Mouse (Mus musculus) adrenal gland, postnatal 36 days (tissue): ENCODE data around the gene Ranbp17. TPM values are rescaled to one million over a fixed set of nuclear protein-coding genes. Genes with fewer than 3 reads are reported as not detected.
"Not testable (repeated sequence)": the region's sequence is repeated elsewhere in the genome, so short reads cannot be mapped to it uniquely, and the experiment has no call there.

ENCODE experiments used
- DNase-seq, 2 experiments: peaks; one replicate each; pipeline ENCODE4 v3.0.0; 2021; ENCODE audit warnings: mixed read lengths in 1 of 2
- long read RNA-seq, 2 experiments: library from polyadenylated mRNA; stranded (forward); transcript quantifications; one replicate each; pipeline ENCODE4 v2.0.0; 2021; ENCODE audit warnings: borderline sequencing depth in 2 of 2
- total RNA-seq, 2 experiments: library from RNA; stranded (reverse); gene quantifications; 2 replicates each; pipeline ENCODE4 v1.2.3; 2021

The Ranbp17 gene
- 1 to 10 TPM; 5.4 to 5.9 TPM for total RNA-seq
- long read RNA-seq, experiment 1, partial matches to known transcripts, result 0 of 1 reads
- long read RNA-seq, experiment 1, other reads (novel, unspliced or antisense), result 1 of 1 reads
- long read RNA-seq, experiment 2, result 0 reads

DNA sequence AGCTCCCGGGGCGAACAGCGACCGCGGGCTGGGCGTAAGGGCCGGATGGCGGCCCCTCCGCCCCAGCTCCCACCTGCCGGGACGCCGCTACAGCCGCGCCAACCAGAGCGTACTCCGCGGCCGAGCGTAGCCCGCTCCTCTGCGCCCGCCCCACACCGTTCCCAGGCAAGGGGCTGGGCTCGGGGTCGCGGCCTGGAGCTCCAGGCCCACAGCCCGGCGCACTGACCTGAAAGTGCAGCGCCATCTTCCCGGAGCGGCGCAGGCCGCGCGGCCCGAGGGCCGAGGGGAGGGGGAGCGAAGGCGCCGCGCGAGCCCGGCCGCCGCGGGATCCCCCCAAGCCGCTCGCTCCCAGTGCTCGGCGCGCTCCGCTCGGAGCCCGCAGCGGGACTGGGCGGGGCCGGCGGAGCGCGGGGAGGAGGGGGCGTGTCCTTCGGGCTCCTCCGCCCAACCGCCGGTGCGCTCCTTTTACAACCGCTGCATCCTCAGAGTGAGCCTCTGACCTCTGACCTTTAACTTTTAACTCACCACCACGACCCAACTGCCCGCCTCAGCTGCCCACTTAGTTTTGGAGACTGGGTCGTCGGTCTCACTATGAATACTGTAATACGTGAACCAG, at the start of gene Ranbp17:
Ranbp17 (minus strand) TSS at position 371 of the 616 bp plus-strand sequence.
- DNase-seq, result peak; percentile 76 to 84

GRCm38 (mm10) chr11:33554123-33554522, 40.6 kb upstream of the Ranbp17 start:
- peak in 1 of 2 experiments; percentile 20 for DNase-seq

GRCm38 (mm10) chr11:33550861-33551560, 37.5 kb upstream of the Ranbp17 start:
- no peak for DNase-seq

- DNase-seq, result peak; percentile 6 to 11
Observed at GRCm38 (mm10) chr11:33547386-33547785, 33.8 kb upstream of the Ranbp17 start.

GRCm38 (mm10) chr11:33544945-33545344, 31.4 kb upstream of the Ranbp17 start:
- DNase-seq, result no peak

- DNase-seq, result no peak
Observed at GRCm38 (mm10) chr11:33544121-33544520, 30.6 kb upstream of the Ranbp17 start.

DNA sequence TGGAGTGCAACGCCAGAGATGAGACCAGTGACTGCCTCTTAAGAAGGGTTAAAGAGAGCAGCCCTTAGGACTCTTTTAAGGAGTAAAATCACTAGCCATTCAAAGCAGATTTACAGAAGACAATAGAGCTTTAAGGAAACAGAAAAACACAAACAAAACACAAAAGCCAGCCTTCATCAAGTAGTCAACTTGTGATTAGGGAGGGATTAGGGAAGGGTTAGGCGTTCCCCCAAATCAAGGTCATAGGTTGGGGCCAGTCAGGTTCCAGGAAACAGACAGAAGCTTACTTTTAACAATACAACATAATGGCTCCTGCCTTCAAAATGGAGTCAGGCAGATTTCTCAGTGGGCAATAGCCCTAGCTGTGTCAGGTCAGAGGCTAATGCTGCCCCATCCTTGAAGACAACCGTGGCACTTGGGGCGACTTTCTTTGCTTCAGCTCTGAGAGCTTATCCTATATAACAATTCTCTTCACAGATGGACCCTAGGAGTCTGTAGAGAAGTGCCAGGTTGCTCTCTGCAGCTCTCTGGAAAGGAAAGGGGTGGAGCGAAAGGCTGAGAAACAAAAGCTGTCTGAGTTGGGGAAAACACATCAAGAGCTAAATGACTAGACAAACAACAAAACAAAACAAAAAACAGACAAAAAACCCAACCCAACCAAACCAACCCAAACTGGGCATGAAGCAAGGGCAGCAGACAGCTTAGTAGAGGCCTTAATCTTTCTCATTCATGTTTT, 24.0 kb upstream of the Ranbp17 start:
- no peak for DNase-seq

- no peak for DNase-seq
Observed at GRCm38 (mm10) chr11:33536636-33537035, 23.1 kb upstream of the Ranbp17 start.

- DNase-seq, result no peak
Observed at GRCm38 (mm10) chr11:33534541-33534940, 21.0 kb upstream of the Ranbp17 start.

DNA sequence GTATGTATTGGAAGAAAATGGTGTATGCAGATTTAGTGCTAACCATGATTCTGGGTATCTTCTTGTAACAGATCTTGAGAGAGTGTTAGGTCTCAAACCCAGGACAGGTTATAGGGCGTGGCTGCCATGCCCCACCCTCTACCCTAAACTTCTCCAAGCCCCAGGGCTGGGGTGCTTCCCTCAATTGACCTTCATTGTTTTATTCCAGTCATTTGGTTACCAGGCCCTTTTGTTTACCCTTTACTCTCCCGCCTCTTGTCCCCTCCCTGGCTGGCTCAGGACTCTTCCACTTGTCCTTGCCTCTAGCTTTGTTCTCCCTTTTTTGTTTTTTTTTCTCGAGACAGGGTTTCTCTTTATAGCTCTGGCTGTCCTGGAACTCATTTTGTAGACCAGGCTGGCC, 20.0 kb upstream of the Ranbp17 start:
- no peak for DNase-seq

DNA sequence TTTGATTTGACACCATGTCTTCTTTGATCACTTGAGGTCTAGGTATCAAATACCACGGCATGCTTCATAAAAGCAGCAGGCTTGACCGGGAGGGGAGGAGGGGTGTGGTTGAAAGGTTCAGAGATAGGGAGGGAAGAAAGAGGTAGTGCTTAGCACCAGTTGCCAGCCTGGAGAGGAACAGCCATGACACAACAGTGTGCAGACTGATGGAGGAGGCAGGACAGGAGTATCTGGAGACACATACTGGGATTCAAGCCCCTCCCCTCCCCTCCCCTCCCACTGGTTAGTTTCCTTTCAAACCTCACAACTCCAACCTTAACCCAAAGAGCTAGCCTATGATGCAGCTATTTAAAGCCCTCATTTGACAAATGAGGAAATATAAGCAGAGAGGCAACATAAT, 16.0 kb upstream of the Ranbp17 start:
- no peak for DNase-seq

DNA sequence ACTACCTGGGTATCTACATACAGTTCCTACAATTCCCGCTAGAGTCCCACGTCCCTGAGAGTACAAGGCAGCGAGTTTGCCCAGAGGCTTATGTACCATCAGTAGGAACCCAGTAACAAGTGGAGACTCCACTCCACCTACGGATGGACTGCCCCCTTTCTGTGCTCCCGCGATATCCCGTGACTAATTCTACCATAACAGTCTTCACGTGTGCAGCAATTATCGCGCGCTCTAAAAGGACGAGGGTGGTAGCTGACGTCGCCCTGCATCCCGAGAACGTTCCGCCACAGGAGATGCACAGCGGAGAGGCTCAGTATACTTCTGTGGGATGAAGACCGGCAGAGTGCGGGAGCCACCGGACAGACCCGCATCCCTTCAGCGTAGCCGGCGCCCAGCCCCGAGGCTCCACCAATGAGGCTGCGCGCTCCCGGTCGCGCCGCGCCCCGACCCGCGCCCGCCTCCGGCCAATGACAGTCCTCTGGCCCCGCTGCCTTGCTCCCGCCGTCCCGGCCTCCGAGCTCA, 631 bp downstream of the Ranbp17 start:
- DNase-seq, result peak; percentile 74 to 81

DNA sequence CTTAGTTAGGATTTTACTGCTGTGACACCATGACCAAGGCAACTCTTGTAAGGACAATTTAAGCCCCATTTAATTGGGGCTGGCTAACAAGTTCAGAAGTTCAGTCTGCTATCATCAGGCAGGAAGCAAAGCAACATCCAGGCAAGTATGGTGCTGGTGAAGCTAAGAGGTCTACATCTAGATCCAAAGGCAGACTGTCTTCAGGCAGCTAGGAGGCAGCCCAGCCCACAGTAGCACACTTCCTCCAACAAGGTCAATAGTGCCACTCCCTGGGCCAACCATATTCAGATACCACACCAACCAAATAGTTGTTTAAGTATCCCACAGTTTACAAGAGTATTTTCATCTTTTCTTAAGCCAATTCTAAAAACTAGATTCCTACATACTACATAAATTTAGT, 4.1 kb downstream of the Ranbp17 start:
- no peak for DNase-seq

- DNase-seq, result no peak
Observed at GRCm38 (mm10) chr11:33485746-33486145, 27.8 kb downstream of the Ranbp17 start.

GRCm38 (mm10) chr11:33480410-33480809, 33.1 kb downstream of the Ranbp17 start:
- no peak for DNase-seq

DNA sequence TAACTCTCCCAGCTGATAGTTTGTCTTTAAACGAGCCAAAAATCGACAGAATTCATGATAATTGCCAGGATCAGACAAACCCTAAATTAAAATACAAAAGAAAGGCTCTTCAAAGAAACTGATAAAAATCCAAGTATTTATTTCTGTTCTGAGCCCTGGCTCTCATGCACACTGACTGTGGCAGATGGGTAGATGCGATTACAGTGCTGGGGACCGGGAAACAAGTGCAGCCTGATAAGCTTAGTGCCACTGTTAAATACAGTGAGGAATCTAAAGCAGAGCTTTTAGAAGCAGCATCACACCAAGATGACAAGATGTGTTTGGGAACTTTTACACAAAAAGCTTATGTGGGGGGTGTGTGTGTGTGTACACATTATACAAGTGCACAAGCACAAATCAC, 34.3 kb downstream of the Ranbp17 start:
- no peak for DNase-seq

DNA sequence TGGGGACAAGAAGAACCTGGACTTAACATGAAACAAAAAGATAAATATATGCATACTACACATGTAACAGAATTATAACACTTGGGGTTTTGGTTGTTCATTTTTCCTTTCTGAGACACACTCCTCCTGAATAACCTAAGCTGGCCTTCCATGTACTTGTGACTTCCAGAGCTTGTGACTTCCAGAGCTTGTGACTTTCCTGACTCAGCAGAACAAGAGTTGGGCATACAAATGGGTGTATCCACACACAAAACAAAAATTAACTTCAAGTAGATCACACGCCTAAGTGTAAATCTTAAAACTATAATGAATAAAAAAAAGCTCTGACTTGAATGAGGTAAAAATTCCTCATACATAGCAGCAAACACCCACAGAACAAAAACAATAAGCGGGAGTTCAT, 36.9 kb downstream of the Ranbp17 start:
- no peak for DNase-seq

- DNase-seq, result no peak
Observed at GRCm38 (mm10) chr11:33461172-33461571, 52.4 kb downstream of the Ranbp17 start.

- no peak for DNase-seq
Observed at GRCm38 (mm10) chr11:33454069-33454468, 59.5 kb downstream of the Ranbp17 start.

- peak; percentile 5 to 16 for DNase-seq
Observed at GRCm38 (mm10) chr11:33433813-33434212, 79.7 kb downstream of the Ranbp17 start.

- DNase-seq, result not testable (repeated sequence)
Observed at GRCm38 (mm10) chr11:33428238-33428637, 85.3 kb downstream of the Ranbp17 start.

GRCm38 (mm10) chr11:33427789-33428188, 85.8 kb downstream of the Ranbp17 start:
- not testable (repeated sequence) for DNase-seq

DNA sequence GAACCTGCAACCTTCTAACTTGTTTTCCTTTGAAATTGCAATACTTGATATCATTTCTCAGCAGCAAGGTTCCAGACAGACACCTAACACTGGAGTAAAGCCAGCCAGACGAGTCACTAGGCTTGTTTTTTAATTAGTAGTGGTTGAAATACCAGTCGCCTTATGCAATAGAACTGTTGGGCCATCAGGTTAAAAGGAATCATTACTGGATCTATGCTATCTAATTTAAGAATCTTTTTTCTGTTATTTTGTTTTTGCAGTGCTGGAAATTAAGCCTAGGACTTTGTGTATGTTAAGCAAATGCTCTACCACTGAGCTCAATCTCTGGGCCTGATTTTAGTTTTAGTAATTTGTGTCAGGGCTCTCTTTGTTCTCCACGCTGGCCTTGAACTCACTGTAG, 91.3 kb downstream of the Ranbp17 start:
- no peak for DNase-seq
